Comparison of ENCODE assay signal across 27 mouse cellular contexts in genomic region chr2:28621111-28621510, GRCm38 (mm10). TPM values are rescaled to one million over a fixed set of nuclear protein-coding genes. Genes with fewer than 3 reads are reported as not detected.
A peak's percentile ranks its signal among the peaks of the same experiment; 100 is the strongest.
DNase-seq lines count a peak whose midpoint lies in the region; ATAC-seq and TF ChIP-seq lines count a peak whose summit lies in the region.
"Had no signal": no experiment of that assay in that cellular context is flagged by ENCODE, and none has a peak within 500 bp of the region (broad histone marks: within the 10 kb centered on the region; RNA-seq: fewer than 3 reads in every experiment).

No protein-coding gene starts in this region.

- no peak for TF ChIP-seq EP300 in stomach, postnatal 0 days (optimal IDR thresholded peaks at IDR 0.05)

- no peak overlapping the region for H3K4me2 ChIP-seq in kidney, embryonic 15.5 days
- no peak overlapping the region for H3K4me2 ChIP-seq in stomach, embryonic 15.5 days
- no peak overlapping the region for H3K4me2 ChIP-seq in stomach, postnatal 0 days (replicated peaks; ENCODE audit: low read depth)
- H3K4me2 ChIP-seq: lung, embryonic 15.5 days had no signal

- no peak overlapping the region for H3K27ac ChIP-seq in kidney, embryonic 15.5 days
- H3K27ac ChIP-seq in stomach, embryonic 15.5 days: no peak overlapping the region
- no peak overlapping the region for H3K27ac ChIP-seq in stomach, postnatal 0 days (replicated peaks)
- H3K27ac ChIP-seq: embryonic facial prominence, embryonic 13.5 days; lung, embryonic 15.5 days; macrophage had no signal

- 19% methylated on average over 2 of the region's 2 CpGs for WGBS in kidney, embryonic 15.5 days
- 28% methylated on average over 2 of the region's 2 CpGs for WGBS in stomach, embryonic 15.5 days
- WGBS in stomach, postnatal 0 days: 24% methylated on average over 2 of the region's 2 CpGs

- peaks cover 52% of the 10 kb centered on the region for H3K36me3 ChIP-seq in erythroblast, embryonic 14.5 days (ENCODE audit: control insufficient read depth)
- no peaks in the 10 kb centered on the region for H3K36me3 ChIP-seq in kidney, embryonic 15.5 days
- H3K36me3 ChIP-seq in stomach, embryonic 15.5 days: no peaks in the 10 kb centered on the region
- no peaks in the 10 kb centered on the region for H3K36me3 ChIP-seq in stomach, postnatal 0 days (ENCODE audit: control insufficient read depth, insufficient read depth, low read length)
- H3K36me3 ChIP-seq: embryonic facial prominence, embryonic 13.5 days; lung, embryonic 15.5 days had no signal

- H3K9ac ChIP-seq in kidney, embryonic 15.5 days: no peak overlapping the region
- no peak overlapping the region for H3K9ac ChIP-seq in stomach, embryonic 15.5 days
- H3K9ac ChIP-seq in stomach, postnatal 0 days (ENCODE audit: low read length): no peak overlapping the region
- H3K9ac ChIP-seq: embryonic facial prominence, embryonic 13.5 days; lung, embryonic 15.5 days had no signal

- H3K9me3 ChIP-seq in erythroblast, embryonic 14.5 days (ENCODE audit: control insufficient read depth, low read length): peaks cover 3% of the 10 kb centered on the region; the same call in 1 of the 2 replicates
- no peaks in the 10 kb centered on the region for H3K9me3 ChIP-seq in kidney, embryonic 15.5 days (replicated peaks)
- H3K9me3 ChIP-seq in stomach, embryonic 15.5 days: no peaks in the 10 kb centered on the region
- no peaks in the 10 kb centered on the region for H3K9me3 ChIP-seq in stomach, postnatal 0 days (ENCODE audit: control insufficient read depth, low read length)
- H3K9me3 ChIP-seq: embryonic facial prominence, embryonic 13.5 days; lung, embryonic 15.5 days had no signal

- peaks cover 4% of the 10 kb centered on the region; the same call in 1 of the 2 replicates for H3K27me3 ChIP-seq in erythroblast, embryonic 14.5 days (ENCODE audit: control insufficient read depth)
- peaks cover 34% of the 10 kb centered on the region for H3K27me3 ChIP-seq in kidney, embryonic 15.5 days
- peaks cover 8% of the 10 kb centered on the region; the same call in 1 of the 2 replicates for H3K27me3 ChIP-seq in stomach, embryonic 15.5 days (replicated peaks)
- no peaks in the 10 kb centered on the region for H3K27me3 ChIP-seq in stomach, postnatal 0 days (ENCODE audit: control insufficient read depth, insufficient read depth, low read length)

- H3K4me1 ChIP-seq in erythroblast, embryonic 14.5 days (ENCODE audit: control insufficient read depth): peaks cover 66% of the 10 kb centered on the region
- peaks cover 20% of the 10 kb centered on the region for H3K4me1 ChIP-seq in kidney, embryonic 15.5 days
- 0 out of 2 replicates have a peak, but pooled peaks cover 4% of the 10 kb centered on the region for H3K4me1 ChIP-seq in stomach, embryonic 15.5 days
- H3K4me1 ChIP-seq in stomach, postnatal 0 days (replicated peaks; ENCODE audit: control insufficient read depth, insufficient read depth): no peaks in the 10 kb centered on the region
- H3K4me1 ChIP-seq: lung, embryonic 15.5 days had no signal

- H3K4me3 ChIP-seq in erythroblast, embryonic 14.5 days (replicated peaks): peak overlapping the region; percentile 92
- H3K4me3 ChIP-seq in kidney, embryonic 15.5 days (replicated peaks): 0 out of 2 replicates have a peak overlapping the region, but pooled peaks have one; percentile 0
- 0 out of 2 replicates have a peak overlapping the region, but pooled peaks have one; percentile 12 for H3K4me3 ChIP-seq in stomach, embryonic 15.5 days (replicated peaks)
- no peak overlapping the region for H3K4me3 ChIP-seq in stomach, postnatal 0 days (ENCODE audit: low read depth, low read length)
- H3K4me3 ChIP-seq: lung, embryonic 15.5 days had no signal

- no peak for TF ChIP-seq CTCF in stomach, postnatal 0 days (IDR thresholded peaks at IDR 0.05; ENCODE audit: low read depth)

- ATAC-seq in erythroblast, adult 5-6 weeks (replicated peaks; ENCODE audit: low FRiP score, poor library complexity, severe bottlenecking): no peak
- ATAC-seq in kidney, embryonic 15.5 days (replicated peaks; ENCODE audit: low FRiP score): no peak
- no peak for ATAC-seq in stomach, embryonic 15.5 days (ENCODE audit: insufficient read depth, low FRiP score, low read depth)
- ATAC-seq in stomach, postnatal 0 days (ENCODE audit: low FRiP score, low TSS enrichment): no peak
- ATAC-seq: CD4-positive, CD25-positive, alpha-beta regulatory T cell, adult 4 months; inflammation-experienced regulatory T-cells, adult 6 months had no signal

- DNase-seq in kidney, postnatal 10 days: no peak
- no peak for DNase-seq in stomach, postnatal 0 days (ENCODE audit: low spot score)
- no peak for DNase-seq in adrenal gland, adult 8-10 months
- DNase-seq in testis, postnatal 10 days (ENCODE audit: low spot score): no peak
- DNase-seq: adrenal gland, postnatal 25 days; cerebellum, adult 2 months; gastrocnemius, postnatal 10 days; kidney, adult 8-10 months; right cerebral cortex, adult 18-20 months; thymus, postnatal 36 days had no signal

RNA-seq across cellular contexts. Expression of gene Gfi1b, which starts 0.7 kb away (rescaled TPM):
- 35.4 and 47.5 TPM in 2 replicates for polyA plus RNA-seq in erythroblast, embryonic 14.5 days (2012)
- 45.9 and 46.2 TPM in 2 replicates for total RNA-seq in erythroblast, adult 5-6 weeks (2015; ENCODE audit: low replicate concordance)
- total RNA-seq in erythroblast, adult 5-6 weeks (2017; ENCODE audit: low replicate concordance): 26.5 and 53.9 TPM in 2 replicates
- polyA plus RNA-seq in kidney, embryonic 15.5 days (2015; fragmentation: Nextera tagmentation; extraction: Ambion mirVana): 0.69 and 1.1 TPM in 2 replicates
- 3.1 and 6.9 TPM in 2 replicates for polyA plus RNA-seq in stomach, embryonic 15.5 days (2015; fragmentation: Nextera tagmentation; extraction: Ambion mirVana)
- polyA plus RNA-seq in stomach, postnatal 0 days (2015; fragmentation: Nextera tagmentation; extraction: Ambion mirVana): 0.07 and 0.40 TPM in 2 replicates
- not detected for total RNA-seq in adrenal gland, adult 8-10 months (2022)
- total RNA-seq: adrenal gland, postnatal 25 days; layer of hippocampus, postnatal 14 days; left cerebral cortex, postnatal 25 days; midbrain, postnatal 0 days had no signal
- polyA plus RNA-seq: CD4-positive, CD25-positive, alpha-beta regulatory T cell, adult 4 months; frontal cortex, adult 2 months; inflammation-experienced regulatory T-cells, adult 6 months; midbrain, postnatal 0 days had no signal

RNA-seq across cellular contexts. Expression of gene Tsc1, which starts 19.9 kb away (rescaled TPM):
- polyA plus RNA-seq in erythroblast, embryonic 14.5 days (2012): 0.56 and 0.79 TPM in 2 replicates
- total RNA-seq in erythroblast, adult 5-6 weeks (2015; ENCODE audit: low replicate concordance): 26.3 and 27.9 TPM in 2 replicates
- 31.6 and 53.1 TPM in 2 replicates for total RNA-seq in erythroblast, adult 5-6 weeks (2017; ENCODE audit: low replicate concordance)
- polyA plus RNA-seq in kidney, embryonic 15.5 days (2015; fragmentation: Nextera tagmentation; extraction: Ambion mirVana): 18.4 and 22.9 TPM in 2 replicates
- 18.7 and 18.9 TPM in 2 replicates for polyA plus RNA-seq in stomach, embryonic 15.5 days (2015; fragmentation: Nextera tagmentation; extraction: Ambion mirVana)
- polyA plus RNA-seq in stomach, postnatal 0 days (2015; fragmentation: Nextera tagmentation; extraction: Ambion mirVana): 4.9 and 5.1 TPM in 2 replicates
- 10 to 100 TPM; 20.0 to 30.8 (median 25.2) TPM for total RNA-seq in adrenal gland, adult 8-10 months (2022)

RNA-seq across cellular contexts. Expression of gene Gtf3c5, which starts 37.6 kb away (rescaled TPM):
- 1.8 and 2.1 TPM in 2 replicates for polyA plus RNA-seq in erythroblast, embryonic 14.5 days (2012)
- 4.0 and 6.3 TPM in 2 replicates for total RNA-seq in erythroblast, adult 5-6 weeks (2015; ENCODE audit: low replicate concordance)
- 2.8 and 2.9 TPM in 2 replicates for total RNA-seq in erythroblast, adult 5-6 weeks (2017; ENCODE audit: low replicate concordance)
- polyA plus RNA-seq in kidney, embryonic 15.5 days (2015; fragmentation: Nextera tagmentation; extraction: Ambion mirVana): 44.3 and 48.8 TPM in 2 replicates
- 33.6 and 41.8 TPM in 2 replicates for polyA plus RNA-seq in stomach, embryonic 15.5 days (2015; fragmentation: Nextera tagmentation; extraction: Ambion mirVana)
- polyA plus RNA-seq in stomach, postnatal 0 days (2015; fragmentation: Nextera tagmentation; extraction: Ambion mirVana): 13.1 and 14.0 TPM in 2 replicates
- 10 to 100 TPM; 21.4 to 26.3 (median 23.4) TPM for total RNA-seq in adrenal gland, adult 8-10 months (2022)

RNA-seq across cellular contexts. Expression of gene Cel, which starts 57.9 kb away (rescaled TPM):
- polyA plus RNA-seq in erythroblast, embryonic 14.5 days (2012): not detected in 2 replicates
- total RNA-seq in erythroblast, adult 5-6 weeks (2015; ENCODE audit: low replicate concordance): not detected in 2 replicates
- not detected in 2 replicates for total RNA-seq in erythroblast, adult 5-6 weeks (2017; ENCODE audit: low replicate concordance)
- 0.34 TPM in 1 of 2 replicates, not detected in the other for polyA plus RNA-seq in kidney, embryonic 15.5 days (2015; fragmentation: Nextera tagmentation; extraction: Ambion mirVana)
- 412 and 563 TPM in 2 replicates for polyA plus RNA-seq in stomach, embryonic 15.5 days (2015; fragmentation: Nextera tagmentation; extraction: Ambion mirVana)
- 2.0 and 3.3 TPM in 2 replicates for polyA plus RNA-seq in stomach, postnatal 0 days (2015; fragmentation: Nextera tagmentation; extraction: Ambion mirVana)
- total RNA-seq in adrenal gland, adult 8-10 months (2022): not detected
- total RNA-seq: common myeloid progenitor, adult 5-6 weeks; gastrocnemius, postnatal 10 days; heart, adult 8-10 months; layer of hippocampus, postnatal 14 days; left cerebral cortex, postnatal 25 days; midbrain, postnatal 0 days had no signal
- polyA plus RNA-seq: CD4-positive, CD25-positive, alpha-beta regulatory T cell, adult 4 months; embryonic facial prominence, embryonic 13.5 days; forebrain, embryonic 11.5 days; hindbrain, embryonic 11.5 days; inflammation-experienced regulatory T-cells, adult 6 months; lung, embryonic 15.5 days; macrophage; midbrain, postnatal 0 days had no signal
